Mouse (Mus musculus) retina, embryonic 14.5 days (tissue): ENCODE data around the gene Lamb1.

Experiments
- DNase-seq: peaks from one replicate; pipeline ENCODE4 v3.0.0-alpha.2; 2015; ENCODE audit warnings: low spot score

Gene Lamb1

DNA sequence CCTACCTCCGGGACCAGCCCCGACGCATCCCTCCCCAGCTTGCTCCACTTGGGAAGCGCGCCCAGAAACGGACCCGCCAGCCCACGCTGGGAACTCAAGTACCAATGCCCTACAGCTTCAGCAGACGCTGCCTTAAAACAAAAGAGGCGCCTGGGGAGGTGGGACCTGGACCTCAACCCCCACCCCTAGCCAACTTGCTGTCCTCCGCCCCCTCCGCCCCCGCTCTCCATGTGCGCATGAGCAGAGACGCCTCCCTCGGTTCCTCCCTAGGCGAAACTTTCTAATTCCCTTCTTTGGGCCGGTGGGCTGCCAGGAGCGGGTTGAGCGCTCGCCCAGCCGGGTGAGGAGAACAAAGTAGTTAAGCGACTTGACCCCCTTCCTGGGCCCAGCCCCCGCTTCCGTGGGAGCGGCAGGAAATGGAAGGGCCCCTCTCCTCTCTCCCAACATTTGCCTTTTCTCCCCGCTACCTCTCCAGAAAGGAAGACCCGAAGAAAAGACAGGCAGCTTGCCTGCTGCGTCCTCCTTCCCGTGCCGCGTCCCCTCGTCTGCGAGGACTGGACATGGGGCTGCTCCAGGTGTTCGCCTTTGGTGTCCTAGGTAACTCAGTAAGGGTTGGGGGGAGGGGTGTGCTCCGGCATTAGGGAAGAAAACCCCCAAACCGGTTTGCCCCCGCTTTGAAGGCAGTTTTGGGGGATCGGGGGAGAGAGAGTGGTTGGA is at the start of gene Lamb1:
TSS of gene Lamb1 (plus strand) at position 230 of the 717 bp plus-strand sequence.
- no peak for DNase-seq

DNA sequence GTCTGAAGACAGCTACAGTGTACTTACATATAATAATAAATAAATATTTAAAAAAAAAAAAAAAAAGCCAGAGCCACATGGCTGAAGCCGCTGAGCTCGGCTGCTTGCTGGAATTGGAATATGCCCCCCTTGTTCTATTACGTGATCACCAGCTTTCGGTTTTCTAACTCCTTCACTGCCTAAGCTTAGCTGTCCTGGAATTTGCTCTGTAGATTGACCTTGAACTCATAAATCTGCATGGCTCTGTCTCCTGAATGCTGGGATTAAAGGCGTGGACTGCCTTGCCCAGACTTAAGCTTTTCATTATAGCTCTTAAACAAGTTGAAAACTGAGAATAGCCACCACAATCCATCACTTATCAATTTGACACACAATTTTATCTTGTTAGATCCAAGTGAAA is 47.8 kb upstream of the Lamb1 start:
- no peak for DNase-seq

DNA sequence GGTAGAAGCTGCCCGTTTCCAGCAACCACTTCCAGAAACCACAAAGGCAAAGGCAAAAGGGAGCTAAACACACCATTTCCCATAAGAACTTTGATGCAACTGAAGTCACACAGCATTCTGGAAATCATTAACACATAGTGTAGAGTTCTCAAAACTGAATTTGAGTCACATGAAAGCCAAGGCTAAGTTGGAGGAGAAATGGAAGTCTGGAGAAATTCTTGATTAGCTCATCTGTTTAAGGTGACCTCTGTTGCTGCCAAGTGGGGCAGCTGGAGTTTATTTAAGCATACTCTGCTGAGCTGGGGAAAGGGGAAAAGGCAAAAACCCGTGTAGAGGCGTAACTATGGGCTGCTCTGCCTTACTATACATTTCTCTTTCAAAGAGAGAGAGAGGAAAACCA is 46.3 kb upstream of the Lamb1 start:
- DNase-seq: no peak

DNA sequence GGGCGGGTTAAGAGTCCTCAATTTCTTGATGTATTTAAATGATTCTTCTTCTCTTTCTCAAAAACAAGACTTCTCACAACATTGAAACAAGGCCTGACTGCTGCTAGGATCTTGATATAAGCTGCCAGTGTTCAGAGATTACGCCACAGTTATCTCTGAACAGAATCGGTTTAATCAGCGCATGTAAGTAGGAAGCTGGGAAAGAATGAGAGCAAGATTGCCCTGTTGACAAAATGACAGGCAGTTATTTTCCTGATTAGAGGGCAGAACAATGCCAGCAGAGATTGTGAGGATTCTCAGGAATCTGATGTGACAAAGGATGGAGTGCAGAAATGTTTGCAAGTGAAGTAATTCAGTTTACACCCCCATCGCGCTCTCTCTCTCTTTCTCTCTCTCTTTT is 43.5 kb upstream of the Lamb1 start:
- DNase-seq: peak; percentile 29

DNA sequence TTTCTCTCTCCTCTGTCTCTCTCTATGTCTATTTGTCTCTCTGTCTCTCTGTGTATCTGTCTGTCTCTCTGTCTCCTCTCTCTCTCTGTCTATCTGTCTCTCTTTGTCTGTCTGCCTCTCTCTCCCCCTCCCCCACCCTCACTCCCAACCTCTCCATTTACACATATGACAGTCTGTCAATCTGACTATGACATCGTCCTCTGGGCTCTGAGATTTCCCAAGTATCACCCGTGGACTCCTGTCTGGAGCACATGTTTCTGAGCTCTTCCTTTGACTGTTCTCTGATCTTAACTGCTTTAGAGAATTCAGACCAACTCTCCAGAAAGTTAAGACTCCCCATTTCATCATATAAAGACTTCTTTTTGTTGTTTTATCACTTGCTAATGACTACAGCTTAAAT is 42.8 kb upstream of the Lamb1 start:
- no peak for DNase-seq

DNA sequence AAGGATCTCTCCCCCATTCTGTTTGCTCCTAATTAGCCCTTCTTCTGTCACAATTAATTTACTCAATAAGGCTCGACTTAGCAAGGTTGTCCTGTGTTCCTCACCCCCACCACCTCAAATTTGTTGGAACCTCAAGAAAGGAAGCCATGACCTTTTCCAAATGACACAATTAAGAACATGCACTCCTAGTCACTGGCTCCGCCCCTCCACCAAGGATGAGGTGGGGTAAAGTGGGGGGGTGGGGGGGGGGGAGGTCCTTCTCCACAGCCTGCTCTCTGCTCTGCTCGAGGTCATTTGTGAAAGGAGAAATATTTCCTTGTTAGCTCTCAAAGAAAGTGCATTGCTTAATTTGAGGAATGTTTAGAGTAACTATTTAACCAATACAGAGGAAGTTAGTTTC is 42.3 kb upstream of the Lamb1 start:
- peak; percentile 73 for DNase-seq

DNA sequence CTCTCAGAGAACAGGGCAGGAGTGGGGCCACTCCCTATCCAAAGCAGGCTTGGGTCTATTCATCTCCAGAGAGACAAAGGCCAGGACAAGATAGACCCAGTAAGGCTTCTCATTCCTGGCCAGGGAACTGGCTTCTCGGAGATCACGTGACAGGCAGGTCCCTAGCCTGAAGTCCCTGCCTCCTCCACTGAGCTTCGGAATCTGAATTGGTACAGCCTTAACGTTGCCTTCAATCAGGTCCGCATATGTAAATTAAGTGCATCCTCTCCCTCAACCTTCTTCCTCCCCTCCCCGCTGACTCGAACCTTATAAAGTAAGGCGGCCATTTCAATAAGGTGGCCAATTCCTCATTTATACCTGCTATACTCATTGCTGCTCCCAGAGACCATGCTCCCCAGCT is 39.6 kb upstream of the Lamb1 start:
- DNase-seq: no peak

DNA sequence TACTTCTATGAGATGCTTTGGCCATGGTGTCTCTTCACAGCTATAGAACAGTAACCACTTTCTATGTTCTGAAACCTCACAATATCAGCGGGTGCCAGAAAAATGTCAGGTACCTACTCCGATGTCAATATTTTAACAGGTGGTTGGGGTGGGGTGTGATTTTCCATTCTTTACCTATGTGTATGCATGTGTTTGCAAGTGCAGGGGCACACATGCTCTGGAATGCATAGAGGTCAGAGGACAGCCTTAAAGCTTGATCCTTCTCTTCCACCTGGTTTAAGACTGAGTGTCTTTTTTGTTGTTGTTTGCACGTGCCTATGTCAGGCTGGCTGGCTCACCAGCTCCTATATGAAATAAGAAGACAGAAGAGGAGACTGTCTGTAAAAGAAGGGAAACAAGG is 37.9 kb upstream of the Lamb1 start:
- DNase-seq: no peak

DNA sequence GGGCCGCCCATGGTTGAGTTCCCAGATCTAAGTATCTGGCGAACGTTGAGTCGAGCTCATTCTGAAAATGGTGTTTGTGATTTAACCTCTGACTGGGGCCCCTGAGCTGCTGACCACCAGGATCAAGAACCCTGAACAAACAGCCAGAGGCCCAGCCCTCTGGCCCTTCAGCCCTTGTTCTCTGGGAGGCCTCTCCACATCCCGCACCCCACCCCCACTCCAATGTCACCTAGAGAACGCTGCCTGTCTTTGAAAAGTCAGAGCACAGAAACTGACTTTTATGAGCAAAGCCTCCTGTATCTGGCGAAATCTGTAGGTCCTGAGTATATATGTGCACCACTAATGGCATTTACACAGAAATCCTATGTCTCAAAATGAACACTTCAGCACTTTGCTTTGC is 36.2 kb upstream of the Lamb1 start:
- DNase-seq: no peak

DNA sequence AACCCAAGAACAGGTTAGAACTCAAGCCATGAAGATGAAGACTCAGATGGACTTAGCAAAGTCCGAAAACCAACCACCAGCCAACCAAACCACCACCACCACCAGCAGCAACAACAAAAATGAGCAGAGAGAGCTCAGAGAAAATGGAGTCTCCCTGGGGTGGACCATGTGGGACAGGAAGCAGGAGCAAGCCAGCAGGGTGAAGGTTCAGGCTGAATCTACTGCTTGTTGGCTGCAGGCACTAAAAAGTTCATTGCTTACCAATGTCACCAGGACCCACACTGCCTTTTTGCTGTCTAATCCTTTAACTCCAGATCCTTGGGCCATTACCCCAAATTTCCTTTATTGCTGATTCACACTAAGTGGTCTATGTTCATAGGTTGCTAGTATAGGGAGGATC is 32.4 kb upstream of the Lamb1 start:
- no peak for DNase-seq

DNA sequence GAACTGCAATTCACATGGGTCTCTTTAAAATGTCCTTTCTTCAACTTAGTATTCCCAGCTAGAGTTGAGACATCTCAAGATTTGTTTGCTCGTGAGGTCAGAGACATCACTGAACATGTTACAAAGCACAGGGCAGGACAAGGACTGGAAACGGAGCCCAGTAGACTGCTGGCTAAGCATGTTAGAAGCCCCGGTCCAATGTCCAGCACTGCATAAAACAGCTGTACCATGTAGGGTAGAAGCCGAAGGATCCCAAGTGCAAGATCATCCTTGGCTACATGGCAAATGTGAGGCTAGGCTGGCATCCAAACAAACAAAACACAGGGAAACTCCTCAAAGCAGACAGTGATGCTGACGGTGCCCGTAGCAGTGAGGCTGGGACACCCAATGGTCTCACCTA is 30.0 kb upstream of the Lamb1 start:
- DNase-seq: no peak

DNA sequence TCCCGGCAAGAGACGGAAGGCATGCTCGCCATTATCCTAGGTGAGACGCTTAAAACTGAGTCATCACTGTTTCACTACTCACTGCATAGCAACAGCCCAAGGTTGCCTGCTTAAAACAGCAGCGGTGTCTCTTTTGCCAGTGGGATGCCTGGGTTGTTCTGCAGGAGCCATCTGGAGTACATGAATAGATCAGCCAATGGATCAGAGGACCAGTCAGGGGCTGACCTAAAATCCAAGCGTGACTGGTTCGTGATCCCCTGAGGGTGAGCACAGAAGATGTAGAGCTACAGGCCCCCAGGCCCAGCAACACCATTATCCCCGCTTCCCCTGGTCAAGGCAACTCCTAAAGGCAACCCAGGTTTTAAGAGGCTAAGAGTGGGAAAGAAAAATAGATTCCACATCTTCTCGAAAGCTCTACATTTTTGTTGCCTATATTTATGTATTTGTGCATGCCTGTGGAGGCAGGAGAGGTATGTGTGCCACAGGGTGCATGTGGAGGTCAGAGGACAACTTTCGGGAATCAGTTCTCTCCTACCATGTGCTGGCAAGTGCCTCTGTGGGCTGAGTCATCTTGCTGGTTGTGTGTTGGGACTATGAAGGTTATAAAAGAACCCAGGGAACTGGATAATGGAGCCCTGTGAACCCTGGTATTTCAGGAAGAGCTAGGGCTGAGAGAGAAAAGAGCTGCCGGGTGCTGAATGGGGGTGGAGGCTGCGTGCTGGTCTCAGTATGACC is 28.0 kb upstream of the Lamb1 start:
- DNase-seq: no peak

DNA sequence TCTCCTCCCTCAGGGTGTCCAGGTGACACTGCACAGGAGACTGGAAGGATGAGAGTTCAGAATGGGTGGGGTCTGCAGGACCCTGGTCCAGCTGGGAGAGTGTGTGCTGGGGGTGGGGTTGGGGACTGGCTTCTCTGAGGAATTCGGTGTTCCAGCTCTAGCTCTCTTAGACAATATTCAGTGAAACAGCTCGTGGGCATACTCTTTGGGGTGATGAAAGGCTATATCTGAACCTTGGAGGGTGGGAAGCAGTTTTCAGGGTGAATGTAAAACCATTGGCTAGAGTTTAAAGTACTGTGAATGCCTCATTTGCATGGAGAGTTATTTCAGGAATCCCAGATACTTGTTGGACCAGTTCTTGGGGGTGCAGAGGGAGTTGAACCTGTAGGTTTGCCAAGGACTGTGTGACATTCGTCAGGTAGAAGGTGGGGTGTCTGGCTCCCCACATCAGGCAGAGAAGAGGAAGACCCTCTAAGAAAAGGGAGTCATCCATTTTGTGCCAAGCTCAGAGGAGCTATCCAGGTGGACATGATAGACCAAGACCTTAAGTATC is 25.9 kb upstream of the Lamb1 start:
- no peak for DNase-seq

DNA sequence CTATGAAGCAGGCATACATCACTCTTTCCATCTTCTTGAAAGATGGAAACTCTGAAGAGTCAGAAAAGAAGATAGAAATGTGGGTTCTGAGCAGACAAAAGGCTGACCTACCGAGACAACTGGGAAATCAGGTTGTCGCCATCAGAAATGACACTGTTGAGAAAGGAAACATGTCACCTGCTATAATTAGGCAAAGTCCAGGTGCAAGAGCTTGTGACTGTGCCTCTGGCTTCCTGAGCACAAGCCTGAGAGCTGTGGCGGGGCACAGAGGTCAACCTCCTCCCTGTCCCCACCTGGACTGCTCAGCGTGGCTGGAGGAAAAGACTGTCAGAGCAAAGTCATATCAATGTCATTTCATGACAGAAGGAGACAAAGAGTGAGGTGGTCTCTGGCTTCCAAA is 25.2 kb upstream of the Lamb1 start:
- no peak for DNase-seq

DNA sequence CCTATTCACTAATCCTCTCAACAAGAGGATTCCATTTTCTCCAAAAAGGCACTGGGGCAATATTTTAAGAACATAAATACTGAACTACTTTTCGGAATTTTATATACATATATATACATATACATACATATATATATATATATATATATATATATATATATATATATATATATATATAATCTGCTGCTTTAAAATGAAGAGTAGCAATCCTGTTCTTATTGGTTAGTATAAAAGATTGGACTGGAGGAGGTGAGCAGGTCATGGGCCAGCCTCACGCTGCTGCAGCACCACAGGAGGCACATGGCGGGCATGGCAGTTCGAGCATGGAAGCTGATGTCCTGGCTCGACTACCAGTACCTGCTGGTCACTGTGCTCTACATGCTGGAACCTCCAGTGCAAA is 24.6 kb upstream of the Lamb1 start, which contains the start of gene Gm6993:
TSS of gene Gm6993 (plus strand) at position 301 of the 400 bp plus-strand sequence.
- DNase-seq: no peak

DNA sequence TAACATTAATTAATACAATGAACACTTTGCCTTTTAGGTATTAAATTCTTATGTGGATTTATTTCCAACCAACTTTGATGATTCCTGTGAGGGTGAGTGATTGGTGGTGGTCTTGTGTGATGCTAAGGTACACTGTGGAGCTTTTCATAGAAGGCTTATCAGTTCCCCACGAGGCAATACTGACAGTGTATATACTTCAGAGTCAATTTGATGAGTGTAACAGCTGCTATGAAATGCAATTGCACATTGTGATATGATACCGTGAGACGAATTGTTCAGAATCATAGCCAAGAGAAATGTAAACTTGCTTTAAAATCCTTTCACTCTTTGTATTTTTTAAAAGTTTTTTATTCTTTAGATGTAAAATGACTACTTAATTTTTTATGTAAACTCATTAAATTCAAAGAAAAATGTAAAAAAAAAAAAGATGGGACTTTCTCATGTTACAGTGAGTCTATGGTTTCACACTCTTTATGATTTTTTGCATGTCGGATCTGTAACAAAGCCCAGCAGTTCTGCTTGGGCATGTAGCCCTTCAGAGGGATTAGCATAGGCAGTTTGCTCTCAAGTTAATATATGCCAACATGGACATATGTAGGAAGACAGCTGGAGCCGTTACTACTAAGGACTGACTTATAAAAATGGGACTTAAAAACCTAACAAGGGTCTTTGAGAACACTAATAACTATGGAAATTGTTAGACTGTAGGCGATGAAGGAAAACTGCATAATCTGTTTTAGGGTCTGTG is 23.3 kb upstream of the Lamb1 start:
- DNase-seq: no peak

DNA sequence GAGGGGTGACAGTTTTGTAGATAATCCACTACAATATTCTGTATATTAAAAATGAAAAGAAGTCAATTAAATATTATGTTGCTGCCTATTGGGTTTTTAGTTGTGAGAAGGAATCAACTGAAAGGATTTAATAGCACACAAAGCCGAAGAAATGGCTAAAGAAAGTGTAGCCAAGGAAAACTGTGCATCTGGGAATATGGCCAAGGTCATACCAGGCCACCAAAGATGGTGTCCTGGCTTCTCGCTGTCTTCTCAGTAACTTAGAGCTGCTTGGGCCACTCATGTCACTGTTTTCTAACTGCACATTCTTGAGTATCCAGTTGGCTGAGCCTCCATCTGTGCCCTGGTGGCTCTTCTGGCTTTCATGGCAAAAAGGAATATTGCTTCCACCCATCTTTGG is 21.0 kb upstream of the Lamb1 start:
- DNase-seq: no peak

DNA sequence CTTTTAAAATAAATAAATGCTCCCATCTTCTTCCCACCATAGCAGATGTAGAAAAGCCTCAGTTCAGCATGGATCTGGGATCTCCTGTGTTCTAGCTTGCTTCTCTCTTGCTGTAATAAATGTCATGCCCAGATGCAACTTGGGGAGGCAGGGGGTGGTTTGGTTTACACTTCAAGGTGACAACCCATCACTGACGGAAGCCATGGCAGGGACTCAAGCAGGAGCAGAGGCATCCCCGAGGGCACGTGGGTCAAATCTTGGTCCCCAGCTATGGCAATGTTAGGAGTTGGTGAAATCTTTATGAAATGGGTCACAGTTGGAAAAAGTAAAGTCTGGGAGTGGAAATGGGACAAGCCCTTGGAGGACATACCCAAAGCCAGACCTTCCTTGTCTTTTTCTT is 20.3 kb upstream of the Lamb1 start:
- no peak for DNase-seq

DNA sequence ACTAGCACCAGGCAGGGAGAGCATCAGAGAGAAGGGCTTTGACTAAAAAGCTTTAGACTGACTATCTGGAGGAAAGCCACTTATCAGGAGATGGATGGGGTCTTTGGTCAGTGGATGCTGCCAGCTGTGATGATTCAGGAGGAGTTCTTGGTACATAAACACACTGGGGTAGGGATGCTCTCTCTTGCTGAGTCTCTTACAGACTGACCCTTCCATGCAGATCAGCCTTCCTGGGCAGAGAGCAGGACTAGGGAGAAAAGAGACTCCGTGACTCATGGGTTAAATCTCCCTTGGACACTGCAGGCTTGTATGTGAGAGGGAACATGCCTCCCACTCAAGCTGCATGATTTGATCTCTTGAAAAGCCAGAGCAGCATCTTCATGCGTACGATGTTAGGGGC is 18.9 kb upstream of the Lamb1 start:
- DNase-seq: no peak

DNA sequence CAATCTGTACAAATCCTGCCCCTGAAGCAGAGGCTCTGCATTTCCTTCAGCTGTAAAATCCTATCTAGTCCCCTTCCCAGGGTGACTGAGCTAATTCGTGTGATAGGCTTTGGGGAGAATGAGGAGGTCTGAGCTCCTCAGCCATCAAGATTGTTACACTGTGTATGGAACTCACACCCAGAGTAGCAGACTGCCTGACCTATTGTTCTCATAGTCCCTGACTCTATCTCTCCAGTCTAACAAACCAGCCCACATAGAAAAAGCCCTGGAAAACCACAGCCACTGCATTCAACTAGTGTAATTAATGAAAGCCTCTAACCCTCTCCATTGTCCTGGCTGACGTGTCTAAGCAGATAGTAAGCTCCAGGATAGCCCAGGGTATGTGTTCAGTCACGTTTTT is 18.4 kb upstream of the Lamb1 start:
- DNase-seq: no peak

DNA sequence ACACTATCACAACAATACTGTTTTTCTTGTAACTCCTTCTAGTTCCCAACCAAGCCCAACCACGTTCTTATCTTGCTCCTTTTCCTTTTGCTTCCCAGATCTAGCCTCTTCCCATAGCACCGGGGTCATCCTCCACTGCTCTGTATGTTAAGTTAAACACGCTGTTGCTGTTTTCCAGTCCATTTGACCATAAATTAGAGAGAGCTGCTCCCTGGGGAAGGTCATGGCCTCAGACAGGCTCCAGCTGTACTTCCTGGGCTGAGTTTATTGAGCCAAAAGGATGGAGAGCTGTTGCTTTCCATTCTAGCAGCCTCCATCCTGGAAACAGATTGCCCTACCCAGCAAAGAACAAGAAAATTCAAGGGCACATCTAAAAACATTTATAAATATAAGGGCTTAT is 16.9 kb upstream of the Lamb1 start:
- DNase-seq: no peak

DNA sequence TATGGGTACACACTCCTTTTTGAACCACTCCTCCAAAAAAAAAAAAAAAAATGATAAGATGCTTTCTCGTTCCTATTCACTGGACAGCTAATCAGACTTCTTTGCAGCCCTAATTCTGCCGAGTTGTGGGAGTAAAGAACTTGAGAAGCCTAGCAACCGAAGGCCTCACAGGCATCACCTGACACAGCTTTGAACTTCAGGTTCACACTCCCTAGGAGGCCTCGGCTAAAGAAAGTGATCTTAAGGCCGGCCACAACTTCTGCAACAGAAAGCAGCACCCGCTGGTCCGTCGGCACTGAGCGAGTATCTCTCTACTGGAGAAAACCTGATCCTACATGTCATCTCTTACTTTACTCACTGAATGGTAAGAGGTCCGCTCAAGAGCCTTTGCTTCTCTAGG is 16.4 kb upstream of the Lamb1 start:
- no peak for DNase-seq

DNA sequence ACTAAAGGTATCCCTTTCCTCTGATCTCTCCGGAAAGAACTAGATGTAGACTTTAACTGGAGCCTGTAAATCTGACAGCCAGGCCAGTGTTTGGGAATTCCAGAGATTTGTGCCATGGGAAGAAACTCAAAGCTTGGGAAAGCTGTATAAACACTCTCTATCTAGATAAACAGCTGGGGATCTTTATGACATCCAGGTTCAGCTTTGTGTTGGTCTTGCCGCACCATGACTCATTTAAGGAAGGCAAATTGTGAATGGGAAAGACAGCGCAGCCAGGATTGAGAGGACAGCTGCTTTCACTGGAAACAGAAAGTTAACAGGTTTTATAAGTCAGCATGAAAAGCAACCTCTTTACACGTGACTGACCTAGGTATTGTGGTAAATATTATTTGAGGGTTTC is 12.8 kb upstream of the Lamb1 start:
- no peak for DNase-seq
